Mouse (Mus musculus) hematopoietic stem cell, adult 5-6 weeks (primary cell): Measurements from ENCODE around the gene Tasp1. TPM values are rescaled to one million over a fixed set of nuclear protein-coding genes. Genes with fewer than 3 reads are reported as not detected.
"Not testable (repeated sequence)": the region's sequence is repeated elsewhere in the genome, so short reads cannot be mapped to it uniquely, and the experiment has no call there.

Experiments used
- ATAC-seq, 2 experiments: fragments of 125-278 bp in 1 of 2; replicated peaks in 1 of 2; 2 replicates each; pipeline ENCODE4 v1.8.0; 2016 to 2017; ENCODE audit warnings: inconsistent platforms in 2 of 2, mild to moderate bottlenecking in 2 of 2, moderate number of reproducible peaks in 2 of 2, low read depth in 1 of 2, moderate TSS enrichment in 1 of 2; ENCODE audit not compliant: low FRiP score in 2 of 2, poor library complexity in 2 of 2, severe bottlenecking in 2 of 2, insufficient read depth in 1 of 2, low TSS enrichment in 1 of 2
- total RNA-seq: library from RNA; stranded (forward); fragments of 172-1452, 232-1000 nt; gene quantifications from 2 replicates; pipeline ENCODE4 v1.2.3, GENCODE M21; 2017

Gene Tasp1
- total RNA-seq, 1 experiment from 2014 or later = 19.9 TPM

DNA sequence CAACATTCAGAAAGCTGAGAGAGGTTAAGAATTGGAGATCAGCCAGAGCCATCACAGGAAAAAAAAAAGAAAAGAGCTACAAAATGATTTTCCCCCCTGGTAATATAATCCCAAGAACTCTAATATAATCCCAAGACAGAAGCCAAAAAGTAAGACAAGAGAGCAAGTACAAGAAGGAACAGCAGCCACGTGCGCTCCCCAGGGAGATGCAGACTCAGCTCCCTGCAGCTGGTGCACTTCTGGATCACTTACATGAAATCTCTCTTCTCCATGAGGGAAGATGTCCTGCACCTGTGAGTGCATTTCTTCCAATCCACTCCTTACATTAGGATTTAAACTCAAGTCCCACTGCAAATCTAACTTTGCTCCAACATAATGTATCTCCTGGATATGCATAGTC, 134.4 kb downstream of the Tasp1 start:
- no peak for ATAC-seq

DNA sequence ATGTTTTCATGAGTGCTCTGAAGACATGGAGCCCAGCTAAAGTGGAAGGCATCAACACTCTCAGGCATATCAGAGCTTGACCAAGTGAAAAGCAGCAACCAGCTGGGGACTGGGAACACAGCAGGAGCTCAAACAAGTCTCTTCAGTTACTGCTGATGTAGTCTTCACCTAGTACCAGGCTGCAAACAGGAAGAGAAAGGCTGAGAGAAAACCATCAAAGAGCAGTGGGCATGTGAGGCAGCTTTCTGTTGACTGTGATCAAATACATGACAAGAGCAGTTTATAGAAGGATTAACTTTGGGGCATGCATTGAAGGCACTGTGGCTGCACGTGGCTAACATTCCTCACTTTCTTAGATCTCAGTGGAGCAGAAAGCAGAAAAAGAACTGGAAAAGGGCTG, 141.7 kb downstream of the Tasp1 start:
- ATAC-seq = no peak

DNA sequence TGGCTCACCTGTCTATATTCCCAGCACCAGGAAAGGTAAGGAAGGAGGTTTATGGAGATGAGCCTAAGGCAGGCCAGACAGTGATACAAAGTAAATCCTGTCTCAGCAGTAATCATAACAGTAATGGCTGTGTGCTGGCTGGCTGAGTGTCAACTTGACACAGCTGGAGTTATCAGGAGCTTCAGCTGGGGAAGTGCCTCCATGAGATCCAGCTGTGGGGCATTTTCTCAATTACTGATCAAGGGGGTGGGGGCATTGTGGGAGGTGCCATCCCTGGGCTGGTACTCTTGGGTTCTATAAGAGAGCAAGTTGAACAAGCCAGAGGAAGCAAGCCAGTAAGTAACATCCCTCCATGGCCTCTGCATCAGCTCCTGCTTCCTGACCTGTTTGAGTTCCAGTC, 145.2 kb downstream of the Tasp1 start:
- not testable (repeated sequence) for ATAC-seq

DNA sequence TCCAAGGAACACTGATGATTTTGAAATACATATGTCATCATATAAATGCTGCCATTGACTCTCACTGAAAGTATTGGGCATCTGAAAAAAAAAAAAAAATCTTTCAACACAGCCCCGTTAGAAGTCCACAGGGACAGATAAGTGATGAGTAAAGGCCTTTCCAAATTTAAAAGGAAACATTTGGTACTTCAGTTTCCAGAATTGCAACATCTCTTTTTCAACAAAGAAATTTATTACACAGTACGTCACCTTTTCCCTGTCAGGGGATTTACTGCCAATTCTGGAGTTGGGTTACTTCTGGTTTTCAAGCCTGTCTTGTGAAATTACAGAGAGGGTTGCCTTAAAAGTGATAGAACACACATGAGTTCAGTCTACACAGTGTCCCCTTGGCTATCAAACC, 146.8 kb downstream of the Tasp1 start:
- ATAC-seq = peak in 1 of 2 experiments; percentile 7; a peak in 1 of 4 replicates

DNA sequence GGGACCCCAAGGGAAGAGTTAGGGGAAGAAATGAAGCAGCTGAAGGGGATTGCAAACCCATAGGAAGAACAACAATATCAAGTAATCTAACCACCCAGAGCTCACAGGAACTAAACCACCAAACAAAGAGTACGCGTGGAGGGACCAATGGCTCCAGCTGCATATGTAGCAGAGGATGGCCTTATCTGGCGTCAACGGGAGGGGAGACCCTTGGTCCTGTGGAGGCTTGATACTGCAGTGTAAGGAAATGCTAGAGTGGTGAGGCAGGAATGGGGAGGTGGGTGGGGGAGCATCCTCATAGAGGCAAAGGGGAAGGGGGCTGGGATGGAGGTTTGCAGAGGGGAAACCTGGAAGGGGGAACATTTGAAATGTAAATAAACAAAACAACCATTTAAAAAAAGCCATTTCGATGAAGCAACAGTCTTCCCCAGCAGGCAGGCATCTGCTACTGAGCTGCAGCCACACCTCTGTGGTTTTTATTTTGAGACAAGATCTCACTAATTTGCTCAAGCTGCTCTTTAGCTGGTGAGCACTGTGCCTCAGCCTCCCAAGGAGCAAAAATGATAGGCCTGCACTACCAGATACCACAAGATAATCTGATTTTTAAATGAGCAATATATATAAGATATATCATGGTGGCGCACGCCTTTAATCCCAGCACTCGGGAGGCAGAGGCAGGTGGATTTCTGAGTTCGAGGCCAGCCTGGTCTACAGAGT, 160.0 kb downstream of the Tasp1 start:
- ATAC-seq = no peak

DNA sequence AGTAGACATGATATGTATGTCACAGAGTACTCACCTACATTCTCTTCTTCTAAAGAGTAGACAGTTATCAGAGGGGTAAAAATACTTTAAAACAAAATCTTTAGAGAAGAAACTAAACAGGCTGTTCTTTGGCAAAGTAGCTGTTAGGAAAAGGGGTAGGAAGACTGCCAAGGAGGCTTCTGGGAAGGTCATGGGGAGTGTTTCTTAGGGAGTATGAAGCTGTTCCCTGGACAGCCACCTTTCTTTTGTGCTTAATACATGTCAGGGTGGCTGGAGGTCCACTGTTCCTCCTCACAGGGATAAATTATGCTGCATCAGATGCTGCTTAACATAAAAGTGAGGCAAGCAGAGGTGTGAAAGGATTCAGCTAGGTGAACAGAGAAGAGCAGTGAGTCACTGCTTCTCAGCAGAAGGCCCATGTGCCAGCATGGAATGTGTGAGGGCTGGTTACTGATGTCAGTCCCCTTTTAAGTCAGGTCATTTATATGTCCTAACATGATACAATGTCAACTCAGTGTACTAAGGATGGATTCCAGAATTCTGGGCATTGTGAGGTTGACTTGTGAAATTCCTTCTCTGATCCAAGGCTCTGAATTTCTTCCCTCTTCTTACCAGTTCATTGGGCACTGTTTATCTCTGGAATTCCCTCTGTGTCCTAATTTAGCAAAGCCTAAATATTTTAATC, 175.1 kb downstream of the Tasp1 start:
- no peak for ATAC-seq

DNA sequence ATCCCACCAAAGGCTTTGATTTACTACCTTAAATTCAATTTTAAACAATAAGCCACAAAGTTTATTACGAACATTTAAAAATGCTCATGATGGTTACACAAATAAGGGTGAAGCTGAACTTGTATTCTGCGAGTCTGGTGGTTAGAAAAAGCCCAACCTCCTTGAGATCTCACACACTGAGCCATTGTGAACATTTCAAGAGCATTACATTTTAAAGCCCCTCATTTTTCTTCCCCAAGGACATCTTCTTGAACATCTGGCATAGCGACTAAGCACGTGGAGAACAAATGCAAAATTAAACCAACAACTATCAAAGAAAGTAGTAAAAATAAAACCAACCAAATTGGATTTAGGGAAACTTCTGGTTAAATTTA, 182.4 kb downstream of the Tasp1 start:
- no peak for ATAC-seq

DNA sequence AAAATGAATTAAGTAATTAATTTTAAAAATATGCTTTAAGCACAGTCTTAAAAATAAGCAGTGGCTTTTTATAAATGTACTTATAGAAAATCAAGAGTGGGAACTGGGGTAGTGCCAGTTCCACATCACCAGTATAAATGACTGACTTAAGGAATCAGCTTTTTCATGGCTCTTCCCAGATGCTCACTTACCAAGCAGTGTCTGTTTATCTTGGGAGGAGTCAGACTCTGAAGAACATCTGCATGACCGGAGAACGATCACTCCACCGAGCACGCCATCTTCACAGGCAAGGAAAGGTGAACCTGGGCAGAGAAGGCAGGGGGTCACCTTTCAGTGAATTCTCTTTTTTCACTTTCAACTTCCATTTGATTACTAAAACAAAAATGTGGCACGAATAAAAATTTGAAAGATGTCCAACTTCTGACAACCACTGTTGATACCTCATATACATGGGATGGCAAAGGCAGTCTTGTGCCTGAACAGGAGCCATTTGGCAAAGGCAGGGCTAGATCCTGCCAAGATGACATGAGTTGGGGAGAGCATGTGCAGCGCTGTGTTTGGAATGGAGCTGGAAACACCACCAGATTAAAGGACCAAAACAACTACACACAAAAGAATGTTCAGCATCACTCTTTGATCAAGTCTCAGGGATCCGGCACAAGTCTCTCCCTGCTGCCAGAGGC, 182.9 kb downstream of the Tasp1 start:
- ATAC-seq = no peak

DNA sequence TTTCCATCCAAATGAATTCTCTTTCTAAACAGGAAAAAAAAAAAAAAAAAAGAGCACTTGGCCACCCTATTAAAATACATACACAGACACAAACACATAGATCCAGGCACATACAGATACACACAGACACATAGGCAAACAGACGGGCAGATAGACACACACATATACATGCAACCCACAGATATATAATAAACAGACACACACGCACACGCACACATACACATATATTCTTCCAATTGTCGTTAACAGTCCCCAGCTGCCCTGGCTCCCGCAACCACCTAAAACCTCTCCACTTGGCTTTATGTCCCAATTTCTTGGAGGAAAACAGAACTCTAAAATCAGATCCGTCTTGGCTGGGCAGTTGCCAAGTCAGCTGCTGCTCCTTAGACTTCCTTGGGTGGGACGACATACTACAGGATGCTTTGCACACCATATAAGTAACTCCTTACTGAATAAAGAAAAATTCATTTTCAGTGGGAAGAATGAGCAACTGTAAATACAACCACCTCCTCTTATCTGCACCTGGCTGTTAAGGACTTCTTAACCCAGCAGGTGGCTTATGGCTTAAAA, 188.5 kb downstream of the Tasp1 start:
- no peak for ATAC-seq

DNA sequence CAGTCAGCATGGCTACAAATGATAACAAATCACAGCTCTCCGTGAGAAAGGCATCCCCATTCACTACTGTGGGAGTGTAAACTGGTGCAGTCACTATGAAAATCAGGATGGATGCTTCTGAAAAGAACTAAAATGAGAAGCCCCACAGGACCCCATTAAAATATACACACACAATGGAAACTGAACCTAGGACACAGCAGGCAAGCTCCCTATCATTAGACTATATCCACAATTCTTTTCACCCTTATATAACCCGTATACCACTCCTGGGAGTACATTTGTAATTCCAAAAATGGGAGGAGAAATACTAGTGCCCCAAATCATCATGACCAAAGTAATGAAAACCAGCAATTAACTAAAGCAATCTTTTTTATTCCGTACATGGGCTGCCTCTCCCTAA, 190.7 kb downstream of the Tasp1 start:
- ATAC-seq = no peak

DNA sequence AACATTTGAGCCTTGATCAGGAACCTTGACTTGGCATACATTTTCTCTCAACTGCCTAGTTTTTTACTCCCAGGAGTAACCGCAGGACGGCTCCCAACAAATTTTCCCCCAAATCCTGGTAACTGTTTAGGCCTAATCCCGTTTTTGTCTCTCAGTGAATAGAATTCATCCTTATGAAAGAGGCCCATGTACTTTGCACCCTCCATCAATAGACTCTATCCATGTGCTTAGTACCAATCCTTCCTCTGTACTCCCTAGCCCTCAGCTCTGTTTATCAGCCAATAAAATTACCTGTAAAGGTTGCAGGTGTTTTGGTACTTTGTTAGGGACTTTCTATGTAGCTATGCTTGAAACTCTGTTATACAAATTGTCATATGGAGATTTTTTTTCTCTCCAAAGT, 192.4 kb downstream of the Tasp1 start:
- no peak for ATAC-seq

DNA sequence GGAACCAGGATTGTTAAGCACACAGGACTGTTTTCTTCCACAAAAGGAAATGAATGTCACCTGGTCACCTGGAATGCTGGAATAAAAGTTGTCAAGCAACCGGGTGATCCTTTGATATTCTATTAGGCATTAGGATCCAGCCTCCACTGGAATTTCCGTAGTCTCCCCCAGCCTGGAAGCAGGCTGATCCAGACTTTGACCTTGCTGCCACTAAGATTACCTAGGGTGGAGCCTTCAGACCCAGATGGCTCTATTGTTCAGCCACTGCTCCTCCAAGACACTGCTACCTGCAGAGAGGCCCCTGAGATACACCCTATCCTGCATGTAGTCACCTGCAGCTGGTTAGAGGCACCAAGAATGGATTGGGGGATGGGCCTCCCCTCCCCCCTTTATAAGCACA, 192.8 kb downstream of the Tasp1 start:
- ATAC-seq = no peak

DNA sequence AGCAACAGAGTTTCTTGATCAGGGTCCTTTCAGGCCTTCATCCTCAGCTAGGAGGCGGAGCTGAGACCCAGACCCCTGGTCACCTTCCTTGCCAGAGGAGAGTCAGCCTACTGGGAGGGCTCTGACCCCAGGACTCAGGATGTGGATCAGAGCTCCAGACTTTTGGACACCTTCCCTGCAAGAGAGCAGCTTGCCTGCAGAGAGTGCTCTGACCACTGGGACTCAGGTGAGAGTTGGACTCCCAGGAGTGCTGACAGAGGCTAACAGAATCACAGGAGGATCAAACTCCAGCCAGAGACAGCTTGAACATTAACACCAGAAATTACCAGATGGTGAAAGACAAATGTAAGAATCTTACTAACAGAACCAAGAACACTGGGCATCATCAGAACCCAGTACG, 197.5 kb downstream of the Tasp1 start:
- not testable (repeated sequence) for ATAC-seq

DNA sequence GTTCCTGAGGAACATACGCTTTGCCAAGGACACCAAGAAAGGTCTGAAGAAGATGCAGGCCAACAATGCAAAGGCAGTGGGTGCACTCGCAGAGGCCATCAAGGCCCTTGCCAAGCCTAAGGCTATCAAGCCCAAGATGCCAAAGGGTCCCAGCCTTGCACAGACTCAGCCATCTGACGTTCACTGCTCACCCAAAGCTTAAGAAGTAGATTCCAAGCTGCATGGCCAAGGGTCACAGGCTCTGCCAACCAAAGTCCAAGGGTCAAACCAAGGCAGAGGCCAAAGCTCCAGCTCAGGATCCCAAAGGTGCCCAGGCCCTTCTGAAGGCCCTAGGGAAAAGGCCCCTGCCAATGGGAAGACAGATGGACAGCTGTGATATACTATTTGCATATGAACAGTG, 203.2 kb downstream of the Tasp1 start:
- not testable (repeated sequence) for ATAC-seq

DNA sequence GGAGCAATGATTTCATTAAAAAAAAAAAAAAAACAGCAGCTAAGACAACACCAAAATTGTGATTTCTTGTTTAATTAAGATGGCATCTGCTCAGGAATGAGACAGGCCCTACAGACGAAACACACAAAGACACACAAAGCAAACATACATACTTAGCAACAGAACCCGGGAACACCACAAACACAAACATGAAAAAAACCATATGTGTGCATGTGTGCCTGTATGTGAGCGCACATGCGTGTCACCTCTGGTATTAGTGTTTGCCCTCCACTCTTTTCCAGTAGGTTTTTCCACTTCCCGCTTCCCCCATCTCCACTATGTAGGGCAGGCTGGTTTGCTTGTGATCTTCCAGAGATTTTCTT, 206.5 kb downstream of the Tasp1 start:
- no peak for ATAC-seq

DNA sequence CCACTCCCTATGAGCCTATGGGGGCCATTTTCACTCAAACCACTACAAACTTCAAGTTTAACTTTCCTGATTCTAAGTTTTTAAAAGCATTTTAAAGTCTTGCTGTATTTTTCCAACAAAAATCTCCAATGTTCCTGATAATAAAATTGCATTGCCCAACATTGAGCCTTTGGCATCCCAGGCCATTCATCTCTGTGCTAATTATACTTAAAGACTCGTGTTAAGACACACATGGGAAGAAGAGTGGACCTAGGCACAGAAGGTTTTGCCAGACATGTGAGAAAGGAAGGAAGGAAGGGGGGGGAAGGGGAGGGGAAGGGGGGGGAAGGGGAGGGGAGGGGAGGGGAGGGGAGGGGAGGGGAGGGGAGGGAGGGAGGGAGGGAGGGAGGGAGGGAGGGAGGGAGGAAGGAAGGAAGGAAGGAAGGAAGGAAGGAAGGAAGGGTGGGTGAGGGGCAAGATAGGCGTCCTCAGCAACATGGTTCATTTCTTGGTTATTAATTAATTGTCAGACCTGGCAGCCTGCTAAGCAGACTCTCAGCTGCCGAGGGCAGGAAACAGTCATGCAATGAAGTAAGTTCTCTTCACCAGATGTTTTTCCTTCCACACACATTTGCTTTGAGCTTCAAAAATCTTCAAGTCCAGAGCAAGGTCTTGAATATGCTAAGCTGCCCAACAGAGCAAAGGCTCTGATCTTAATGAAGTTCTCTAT, 207.0 kb downstream of the Tasp1 start:
- ATAC-seq = no peak

DNA sequence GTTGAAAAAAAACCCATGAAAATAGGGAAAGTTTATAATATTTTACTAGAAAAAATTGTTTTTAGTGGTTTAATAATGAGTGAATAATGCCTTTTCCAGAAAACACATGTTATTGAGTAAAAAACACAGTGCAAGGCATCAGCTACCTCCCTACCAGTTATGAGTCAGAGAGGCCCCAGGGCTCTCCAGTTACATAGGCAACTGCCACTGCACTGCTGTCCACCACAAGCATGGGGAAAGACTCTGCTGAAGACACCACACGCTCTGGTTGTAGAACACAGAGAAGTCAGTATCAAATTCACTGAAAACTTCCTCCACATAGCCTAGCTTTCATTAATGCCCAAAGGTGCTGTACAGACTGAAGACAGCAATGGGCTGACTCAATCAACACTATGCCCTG, 217.0 kb downstream of the Tasp1 start:
- no peak for ATAC-seq

DNA sequence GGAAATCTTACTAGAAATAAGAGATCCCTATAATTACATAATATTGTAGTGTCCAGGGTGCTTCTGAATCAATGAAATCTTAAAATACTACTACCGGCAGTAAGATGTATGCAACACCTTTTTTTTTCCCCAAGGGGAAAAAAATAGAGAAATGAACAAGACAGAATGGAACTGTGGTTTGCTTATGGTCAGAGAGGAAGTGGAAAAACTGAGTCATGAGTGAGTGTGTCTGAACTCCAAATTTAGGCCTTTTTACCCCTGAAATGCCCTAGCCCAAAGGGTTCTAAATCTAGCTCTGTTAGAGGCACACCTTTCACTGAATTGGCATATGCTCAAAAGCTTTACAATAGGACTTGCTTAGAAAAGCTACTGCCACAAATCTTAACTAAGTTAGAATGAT, 225.2 kb downstream of the Tasp1 start:
- ATAC-seq = peak; percentile 53 to 71; a peak in 3 of 4 replicates
